Mouse (Mus musculus): Measurements from ENCODE around the gene Tbx6. TPM values are rescaled to one million over a fixed set of nuclear protein-coding genes. Genes with fewer than 3 reads are reported as not detected.
"Not testable (repeated sequence)": the region's sequence is repeated elsewhere in the genome, so short reads cannot be mapped to it uniquely, and the experiment has no call there.

The Tbx6 gene
- polyA plus RNA-seq, 1 experiment: 1.7 TPM

GRCm38 (mm10) chr7:126778147-126778546 is 3.1 kb upstream of the Tbx6 start:
- H3K27ac ChIP-seq (ENCODE audit: insufficient read depth, low read length): no peak overlapping the region
- no peak for TF ChIP-seq EP300 (IDR thresholded peaks at IDR 0.05; ENCODE audit: insufficient read depth, low read depth, low read length)
- no peak for TF ChIP-seq POLR2A (IDR thresholded peaks at IDR 0.05; ENCODE audit: insufficient read depth, low read length)
- no peak for TF ChIP-seq CTCF (IDR thresholded peaks at IDR 0.05; ENCODE audit: low read depth, low read length)
- no peaks in the 10 kb centered on the region for H3K9me3 ChIP-seq (replicated peaks; ENCODE audit: control insufficient read depth, insufficient read depth, low read length, poor library complexity, severe bottlenecking)
- peaks cover 6% of the 10 kb centered on the region for H3K36me3 ChIP-seq (ENCODE audit: control insufficient read depth, insufficient read depth, low read length, poor library complexity, severe bottlenecking)
- no peak overlapping the region for H3K9ac ChIP-seq (ENCODE audit: low read depth, poor library complexity, severe bottlenecking)
- no peak overlapping the region for H3K4me3 ChIP-seq (ENCODE audit: low read depth, low read length)
- no peaks in the 10 kb centered on the region for H3K27me3 ChIP-seq (ENCODE audit: control insufficient read depth, insufficient read depth, low read length, poor library complexity, severe bottlenecking)
- H3K4me1 ChIP-seq (ENCODE audit: control insufficient read depth, insufficient read depth, low read length): peaks cover 3% of the 10 kb centered on the region

- not testable (repeated sequence) for H3K9ac ChIP-seq (ENCODE audit: low read depth, poor library complexity, severe bottlenecking); H3K4me1 ChIP-seq (ENCODE audit: control insufficient read depth, insufficient read depth, low read length); H3K9me3 ChIP-seq (replicated peaks; ENCODE audit: control insufficient read depth, insufficient read depth, low read length, poor library complexity, severe bottlenecking); H3K27ac ChIP-seq (ENCODE audit: insufficient read depth, low read length); H3K27me3 ChIP-seq (ENCODE audit: control insufficient read depth, insufficient read depth, low read length, poor library complexity, severe bottlenecking); H3K36me3 ChIP-seq (ENCODE audit: control insufficient read depth, insufficient read depth, low read length, poor library complexity, severe bottlenecking); H3K4me3 ChIP-seq (ENCODE audit: low read depth, low read length)
These were observed 2.2 kb upstream of the Tbx6 start for GRCm38 (mm10) chr7:126779101-126779500.

- Histone ChIP-seq H3K9me3 (replicated peaks; ENCODE audit: control insufficient read depth, insufficient read depth, low read length, poor library complexity, severe bottlenecking) (no peaks in the 10 kb centered on the region), H3K9ac (ENCODE audit: low read depth, poor library complexity, severe bottlenecking) (peak overlapping the region; percentile 60), H3K27me3 (ENCODE audit: control insufficient read depth, insufficient read depth, low read length, poor library complexity, severe bottlenecking) (no peaks in the 10 kb centered on the region), H3K4me1 (ENCODE audit: control insufficient read depth, insufficient read depth, low read length) (peaks cover 3% of the 10 kb centered on the region), H3K4me3 (ENCODE audit: low read depth, low read length) (peak overlapping the region; percentile 73), H3K27ac (ENCODE audit: insufficient read depth, low read length) (0 out of 2 replicates have a peak overlapping the region, but pooled peaks have one; percentile 46), H3K36me3 (ENCODE audit: control insufficient read depth, insufficient read depth, low read length, poor library complexity, severe bottlenecking) (peaks cover 8% of the 10 kb centered on the region)
- TF ChIP-seq POLR2A (IDR thresholded peaks at IDR 0.05; ENCODE audit: insufficient read depth, low read length) (no peak), CTCF (IDR thresholded peaks at IDR 0.05; ENCODE audit: low read depth, low read length) (peak; percentile 90), EP300 (IDR thresholded peaks at IDR 0.05; ENCODE audit: insufficient read depth, low read depth, low read length) (0 out of 2 replicates have a peak, but pooled peaks have one; percentile 9)
These were observed 1.0 kb upstream of the Tbx6 start for GRCm38 (mm10) chr7:126779983-126780970.

GRCm38 (mm10) chr7:126781661-126782370 is 533 bp downstream of the Tbx6 start:
- Histone ChIP-seq H3K36me3 (ENCODE audit: control insufficient read depth, insufficient read depth, low read length, poor library complexity, severe bottlenecking) (peaks cover 22% of the 10 kb centered on the region), H3K9me3 (replicated peaks; ENCODE audit: control insufficient read depth, insufficient read depth, low read length, poor library complexity, severe bottlenecking) (no peaks in the 10 kb centered on the region), H3K27me3 (ENCODE audit: control insufficient read depth, insufficient read depth, low read length, poor library complexity, severe bottlenecking) (no peaks in the 10 kb centered on the region), H3K9ac (ENCODE audit: low read depth, poor library complexity, severe bottlenecking) (peak overlapping the region; percentile 60), H3K4me3 (ENCODE audit: low read depth, low read length) (no peak overlapping the region), H3K4me1 (ENCODE audit: control insufficient read depth, insufficient read depth, low read length) (no peaks in the 10 kb centered on the region), H3K27ac (ENCODE audit: insufficient read depth, low read length) (no peak overlapping the region)
- TF ChIP-seq EP300 (IDR thresholded peaks at IDR 0.05; ENCODE audit: insufficient read depth, low read depth, low read length) (no peak), POLR2A (IDR thresholded peaks at IDR 0.05; ENCODE audit: insufficient read depth, low read length) (no peak), CTCF (IDR thresholded peaks at IDR 0.05; ENCODE audit: low read depth, low read length) (no peak)

- no peak overlapping the region for H3K4me3 ChIP-seq (ENCODE audit: low read depth, low read length)
- no peaks in the 10 kb centered on the region for H3K27me3 ChIP-seq (ENCODE audit: control insufficient read depth, insufficient read depth, low read length, poor library complexity, severe bottlenecking)
- no peak overlapping the region for H3K27ac ChIP-seq (ENCODE audit: insufficient read depth, low read length)
- H3K9me3 ChIP-seq (replicated peaks; ENCODE audit: control insufficient read depth, insufficient read depth, low read length, poor library complexity, severe bottlenecking): no peaks in the 10 kb centered on the region
- peaks cover 30% of the 10 kb centered on the region for H3K36me3 ChIP-seq (ENCODE audit: control insufficient read depth, insufficient read depth, low read length, poor library complexity, severe bottlenecking)
- H3K4me1 ChIP-seq (ENCODE audit: control insufficient read depth, insufficient read depth, low read length): no peaks in the 10 kb centered on the region
- TF ChIP-seq EP300 (IDR thresholded peaks at IDR 0.05; ENCODE audit: insufficient read depth, low read depth, low read length) (no peak), POLR2A (IDR thresholded peaks at IDR 0.05; ENCODE audit: insufficient read depth, low read length) (no peak), CTCF (IDR thresholded peaks at IDR 0.05; ENCODE audit: low read depth, low read length) (no peak)
- H3K9ac ChIP-seq (ENCODE audit: low read depth, poor library complexity, severe bottlenecking): no peak overlapping the region
These were observed 1.4 kb downstream of the Tbx6 start for GRCm38 (mm10) chr7:126782693-126783092.

GRCm38 (mm10) chr7:126784469-126784868 is 3.2 kb downstream of the Tbx6 start:
- TF ChIP-seq EP300 (IDR thresholded peaks at IDR 0.05; ENCODE audit: insufficient read depth, low read depth, low read length): no peak
- no peak for TF ChIP-seq POLR2A (IDR thresholded peaks at IDR 0.05; ENCODE audit: insufficient read depth, low read length)
- no peaks in the 10 kb centered on the region for H3K4me1 ChIP-seq (ENCODE audit: control insufficient read depth, insufficient read depth, low read length)
- no peaks in the 10 kb centered on the region for H3K27me3 ChIP-seq (ENCODE audit: control insufficient read depth, insufficient read depth, low read length, poor library complexity, severe bottlenecking)
- H3K36me3 ChIP-seq (ENCODE audit: control insufficient read depth, insufficient read depth, low read length, poor library complexity, severe bottlenecking): peaks cover 37% of the 10 kb centered on the region
- H3K9me3 ChIP-seq (replicated peaks; ENCODE audit: control insufficient read depth, insufficient read depth, low read length, poor library complexity, severe bottlenecking): no peaks in the 10 kb centered on the region
- no peak overlapping the region for H3K27ac ChIP-seq (ENCODE audit: insufficient read depth, low read length)
- no peak overlapping the region for H3K4me3 ChIP-seq (ENCODE audit: low read depth, low read length)
- no peak overlapping the region for H3K9ac ChIP-seq (ENCODE audit: low read depth, poor library complexity, severe bottlenecking)

Data from ES-Bruce4 (cell line).